Mouse (Mus musculus) liver, adult 2 months (tissue): ENCODE results near the gene Glb1l. TPM values are rescaled to one million over a fixed set of nuclear protein-coding genes. Genes with fewer than 3 reads are reported as not detected.
A peak's percentile ranks its signal among the peaks of the same experiment; 100 is the strongest.

Experiments used
- DNase-seq: peaks from one replicate; pipeline ENCODE4 v3.0.0-alpha.2; 2011; ENCODE audit warnings: low read depth, low spot score; ENCODE audit errors: extremely low read depth
- H3K27ac ChIP-seq: fragments of 200-500 bp; replicated peaks from 2 replicates; pipeline ENCODE4 v1.5.1; 2012; ENCODE audit warnings: low read depth, mild to moderate bottlenecking, control low read depth, inconsistent platforms, low read length; ENCODE audit not compliant: insufficient read depth
- H3K27me3 ChIP-seq: fragments of 200-500 bp; 2 replicates; pipeline ENCODE4 v1.6.1; 2012; ENCODE audit warnings: mild to moderate bottlenecking, moderate library complexity, low read length, inconsistent platforms; ENCODE audit not compliant: control insufficient read depth, insufficient read depth
- H3K36me3 ChIP-seq: fragments of 200-500 bp; 2 replicates; pipeline ENCODE4 v1.6.1; 2012; ENCODE audit warnings: low read length, inconsistent platforms; ENCODE audit not compliant: control insufficient read depth, insufficient read depth
- H3K4me1 ChIP-seq: fragments of 200-500 bp; 2 replicates; pipeline ENCODE4 v1.6.1; 2011; ENCODE audit warnings: low read length; ENCODE audit not compliant: control insufficient read depth, insufficient read depth
- H3K4me3 ChIP-seq: fragments of 200-500 bp; 2 replicates; pipeline ENCODE4 v1.5.1; 2011; ENCODE audit warnings: low read depth, mild to moderate bottlenecking, control low read depth, low read length, moderate library complexity; ENCODE audit not compliant: insufficient read depth
- H3K79me2 ChIP-seq: fragments of 200-500 bp; 2 replicates; pipeline ENCODE4 v1.6.1; 2012; ENCODE audit warnings: inconsistent platforms, mild to moderate bottlenecking, low read length, moderate library complexity; ENCODE audit not compliant: control insufficient read depth, insufficient read depth
- H3K9ac ChIP-seq: fragments of 200-500 bp; 2 replicates; pipeline ENCODE4 v1.6.1; 2012; ENCODE audit warnings: low read depth, mild to moderate bottlenecking, control low read depth, inconsistent platforms, low read length
- CTCF ChIP-seq: fragments of 200-500 bp; IDR thresholded peaks from 2 replicates; pipeline ENCODE4 v1.5.1; 2011; ENCODE audit warnings: low read depth, low read length, control low read depth
- POLR2A ChIP-seq: fragments of 200-500 bp; IDR thresholded peaks from 2 replicates; pipeline ENCODE4 v1.6.1; 2011; ENCODE audit warnings: low read length, control low read depth; ENCODE audit not compliant: insufficient read depth; ENCODE audit errors: extremely low read depth
- WGBS: fragments of 180-500 bp; shearing (Covaris S2); methylation state at CpG from one replicate; pipeline ENCODE4 v1.1.7; 2018; 5-methylcytosine and 5-hydroxymethylcytosine counted together
- polyA plus RNA-seq: library from polyadenylated mRNA; depleted of rRNA; stranded (reverse); fragments of >200 nt; gene quantifications from 2 replicates; pipeline ENCODE4 v1.2.3, GENCODE M21; 2012
- total RNA-seq: library from RNA; depleted of rRNA; stranded (reverse); fragments of >200 nt; gene quantifications from 2 replicates; pipeline ENCODE4 v1.2.3, GENCODE M21; 2014

Glb1l gene
- total and polyA plus RNA-seq, 2 experiments, result 2.1 to 4.8 TPM

GRCm38 (mm10) chr1:75215785-75216184 is 5.2 kb upstream of the Glb1l start:
- H3K27me3 ChIP-seq, result no peaks in the 10 kb centered on the region
- peaks cover 47% of the 10 kb centered on the region for H3K4me1 ChIP-seq
- H3K9ac ChIP-seq, result peak overlapping the region; percentile 18; the same call in 1 of the 2 replicates
- H3K79me2 ChIP-seq, result peaks cover 13% of the 10 kb centered on the region; the same call in 1 of the 2 replicates
- H3K27ac ChIP-seq, result peak overlapping the region; percentile 95
- TF ChIP-seq POLR2A (no peak), CTCF (no peak)
- H3K36me3 ChIP-seq, result peaks cover 16% of the 10 kb centered on the region; the same call in 1 of the 2 replicates
- peak; percentile 89 for DNase-seq
- H3K4me3 ChIP-seq, result peak overlapping the region; percentile 19; the same call in 1 of the 2 replicates
- WGBS, result 26% methylated on average over 9 of the region's 9 CpGs

- no peak for TF ChIP-seq CTCF
- TF ChIP-seq POLR2A, result no peak
- H3K9ac ChIP-seq, result peak overlapping the region; percentile 44
- DNase-seq, result peak; percentile 85
- WGBS, result 19% methylated on average over 5 of the region's 5 CpGs
- H3K27ac ChIP-seq, result peak overlapping the region; percentile 95
- peaks cover 50% of the 10 kb centered on the region for H3K4me1 ChIP-seq
- H3K4me3 ChIP-seq, result no peak overlapping the region
- peaks cover 16% of the 10 kb centered on the region; the same call in 1 of the 2 replicates for H3K36me3 ChIP-seq
- peaks cover 14% of the 10 kb centered on the region; the same call in 1 of the 2 replicates for H3K79me2 ChIP-seq
- H3K27me3 ChIP-seq, result no peaks in the 10 kb centered on the region
These were observed 4.3 kb upstream of the Glb1l start for GRCm38 (mm10) chr1:75214886-75215285.

- Histone ChIP-seq H3K4me3 (no peak overlapping the region), H3K4me1 (peaks cover 48% of the 10 kb centered on the region), H3K9ac (peak overlapping the region; percentile 44), H3K27me3 (no peaks in the 10 kb centered on the region), H3K79me2 (peaks cover 14% of the 10 kb centered on the region; the same call in 1 of the 2 replicates), H3K36me3 (peaks cover 16% of the 10 kb centered on the region; the same call in 1 of the 2 replicates), H3K27ac (peak overlapping the region; percentile 95)
- WGBS, result 14% methylated on average over 2 of the region's 2 CpGs
- peak; percentile 96 for DNase-seq
- TF ChIP-seq CTCF (no peak), POLR2A (no peak)
These were observed 3.8 kb upstream of the Glb1l start for GRCm38 (mm10) chr1:75214442-75214841.

- peaks cover 48% of the 10 kb centered on the region for H3K4me1 ChIP-seq
- no peaks in the 10 kb centered on the region for H3K27me3 ChIP-seq
- DNase-seq, result peak; percentile 45
- TF ChIP-seq CTCF (no peak), POLR2A (no peak)
- peaks cover 16% of the 10 kb centered on the region; the same call in 1 of the 2 replicates for H3K36me3 ChIP-seq
- 27% methylated on average over 7 of the region's 7 CpGs for WGBS
- peak overlapping the region; percentile 95 for H3K27ac ChIP-seq
- H3K79me2 ChIP-seq, result peaks cover 8% of the 10 kb centered on the region; the same call in 1 of the 2 replicates
- H3K9ac ChIP-seq, result peak overlapping the region; percentile 10; the same call in 1 of the 2 replicates
- no peak overlapping the region for H3K4me3 ChIP-seq
These were observed 2.5 kb upstream of the Glb1l start for GRCm38 (mm10) chr1:75213096-75213495.

- DNase-seq, result peak; percentile 88
- Histone ChIP-seq H3K27me3 (no peaks in the 10 kb centered on the region), H3K9ac (peak overlapping the region; percentile 10; the same call in 1 of the 2 replicates), H3K79me2 (peaks cover 8% of the 10 kb centered on the region; the same call in 1 of the 2 replicates), H3K4me3 (no peak overlapping the region), H3K36me3 (peaks cover 16% of the 10 kb centered on the region; the same call in 1 of the 2 replicates), H3K27ac (peak overlapping the region; percentile 95), H3K4me1 (peaks cover 47% of the 10 kb centered on the region)
- 18% methylated on average over 4 of the region's 4 CpGs for WGBS
- TF ChIP-seq CTCF (no peak), POLR2A (no peak)
These were observed 1.9 kb upstream of the Glb1l start for GRCm38 (mm10) chr1:75212542-75212941.

GRCm38 (mm10) chr1:75211141-75211708 is 612 bp upstream of the Glb1l start:
- H3K9ac ChIP-seq, result peak overlapping the region; percentile 92
- H3K4me3 ChIP-seq, result peak overlapping the region; percentile 89
- peak overlapping the region; percentile 85 for H3K27ac ChIP-seq
- TF ChIP-seq POLR2A (no peak), CTCF (no peak)
- H3K79me2 ChIP-seq, result peaks cover 8% of the 10 kb centered on the region; the same call in 1 of the 2 replicates
- H3K36me3 ChIP-seq, result peaks cover 14% of the 10 kb centered on the region; the same call in 1 of the 2 replicates
- 4% methylated on average over 17 of the region's 17 CpGs for WGBS
- no peaks in the 10 kb centered on the region for H3K27me3 ChIP-seq
- DNase-seq, result peak; percentile 42
- peaks cover 37% of the 10 kb centered on the region for H3K4me1 ChIP-seq
